Mouse (Mus musculus) forebrain, embryonic 11.5 days (tissue): Measurements from ENCODE around the gene Rin2. TPM values are rescaled to one million over a fixed set of nuclear protein-coding genes. Genes with fewer than 3 reads are reported as not detected.

Experiments used
- ATAC-seq: fragments of 200-750 bp; cut with Nextera tagmentation; replicated peaks from 2 replicates; pipeline ENCODE4 v1.8.0; 2017; ENCODE audit warnings: moderate TSS enrichment; ENCODE audit not compliant: low FRiP score
- DNase-seq: peaks from one replicate; pipeline ENCODE4 v3.0.0-alpha.2; 2017; ENCODE audit warnings: low spot score
- H3K27ac ChIP-seq: fragments of 300-500 bp; sonication (generic); 2 replicates; pipeline ENCODE4 v1.5.1; 2014; ENCODE audit warnings: low read depth, low read length
- H3K27me3 ChIP-seq: fragments of 300-500 bp; sonication (generic); 2 replicates; pipeline ENCODE4 v1.6.1; 2014; ENCODE audit warnings: mild to moderate bottlenecking, low read length, mixed read lengths; ENCODE audit not compliant: control insufficient read depth, insufficient read depth
- H3K36me3 ChIP-seq: fragments of 300-500 bp; sonication (generic); 2 replicates; pipeline ENCODE4 v1.6.1; 2014; ENCODE audit warnings: mild to moderate bottlenecking, low read length, moderate library complexity, mixed read lengths; ENCODE audit not compliant: control insufficient read depth, insufficient read depth
- H3K4me1 ChIP-seq: fragments of 300-500 bp; sonication (generic); replicated peaks from 2 replicates; pipeline ENCODE4 v1.6.1; 2014; ENCODE audit warnings: low read length, mixed read lengths; ENCODE audit not compliant: control insufficient read depth, insufficient read depth
- H3K4me2 ChIP-seq: fragments of 300-500 bp; sonication (generic); 2 replicates; pipeline ENCODE4 v1.6.1; 2014; ENCODE audit warnings: low read depth, mild to moderate bottlenecking, low read length, moderate library complexity, mixed read lengths; ENCODE audit not compliant: severe bottlenecking
- H3K4me3 ChIP-seq: fragments of 300-500 bp; sonication (generic); 2 replicates; pipeline ENCODE4 v1.5.1; 2014; ENCODE audit warnings: low read depth, low read length
- H3K9ac ChIP-seq: fragments of 300-500 bp; sonication (generic); 2 replicates; pipeline ENCODE4 v1.6.1; 2014; ENCODE audit warnings: low read length
- H3K9me3 ChIP-seq: fragments of 300-500 bp; sonication (generic); 2 replicates; pipeline ENCODE4 v1.6.1; 2016; ENCODE audit warnings: low read length, mixed read lengths; ENCODE audit not compliant: control insufficient read depth
- WGBS: fragments of 180-500 bp; shearing (Covaris S2); extraction: QIAGEN DNeasy Blood & Tissue Kit; methylation state at CpG from one replicate; pipeline ENCODE4 v1.1.7; 2014; 5-methylcytosine and 5-hydroxymethylcytosine counted together
- polyA plus RNA-seq: library from polyadenylated mRNA; unstranded; fragments of >200 nt; fragmentation: Nextera tagmentation; extraction: Ambion mirVana; gene quantifications from 2 replicates; pipeline ENCODE4 v1.2.1, GENCODE M21; 2014

Rin2 gene
- polyA plus RNA-seq, 1 experiment from 2014 or later, result 12.4 TPM

DNA sequence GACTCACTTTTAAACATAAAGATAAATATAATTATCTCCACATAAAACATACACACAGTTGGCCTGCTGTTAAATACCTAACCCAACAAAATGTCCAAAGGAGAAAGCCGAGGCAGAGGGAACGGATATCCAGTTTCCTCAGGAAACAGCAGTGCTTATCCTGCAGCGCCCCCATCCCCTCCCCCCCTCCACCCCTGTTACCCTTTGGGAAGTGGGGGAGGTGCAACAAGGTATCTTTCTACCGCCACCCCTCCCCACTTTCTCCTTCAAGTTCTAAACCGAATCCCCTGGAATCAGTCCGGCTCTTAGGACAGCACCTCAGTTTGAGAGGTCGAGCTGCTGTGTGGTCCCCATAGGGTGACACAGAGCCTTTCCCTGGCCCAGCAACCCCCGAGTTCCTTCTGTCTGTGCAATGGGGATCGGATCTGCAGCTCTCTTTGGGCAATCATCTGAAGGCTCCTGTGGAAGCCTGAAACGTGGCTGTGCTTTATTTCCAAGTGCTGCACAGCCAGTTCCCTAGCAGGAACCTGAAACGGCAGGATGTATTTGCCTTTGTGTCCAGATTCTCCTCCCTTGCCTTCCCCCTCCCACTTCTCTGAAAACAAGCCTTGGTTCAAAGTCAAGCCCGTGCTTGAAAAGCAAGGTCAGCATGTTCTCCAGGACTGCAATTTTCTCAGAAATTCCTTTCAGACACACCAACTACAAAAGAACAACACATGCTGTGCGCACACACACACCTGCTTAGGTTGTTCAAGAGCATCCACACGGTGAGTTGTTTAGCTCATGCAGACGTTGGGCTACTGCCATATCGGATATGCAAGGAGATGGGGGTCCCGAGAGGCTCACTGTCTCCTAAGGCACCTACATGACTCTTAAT is 209.3 kb downstream of the Rin2 start:
- H3K9me3 ChIP-seq, result no peaks in the 10 kb centered on the region
- no peaks in the 10 kb centered on the region for H3K4me1 ChIP-seq
- H3K36me3 ChIP-seq, result no peaks in the 10 kb centered on the region; the same call in 1 of the 2 replicates
- 38% methylated on average over 17 of the region's 17 CpGs for WGBS
- H3K4me3 ChIP-seq, result no peak overlapping the region
- no peak overlapping the region; the same call in 1 of the 2 replicates for H3K4me2 ChIP-seq
- ATAC-seq, result no peak
- H3K27ac ChIP-seq, result 0 out of 2 replicates have a peak overlapping the region, but pooled peaks have one; percentile 31
- H3K27me3 ChIP-seq, result no peaks in the 10 kb centered on the region
- no peak overlapping the region for H3K9ac ChIP-seq
- no peak for DNase-seq

- Histone ChIP-seq H3K4me1 (no peaks in the 10 kb centered on the region), H3K27me3 (no peaks in the 10 kb centered on the region), H3K9me3 (no peaks in the 10 kb centered on the region), H3K36me3 (no peaks in the 10 kb centered on the region; the same call in 1 of the 2 replicates), H3K9ac (no peak overlapping the region), H3K4me2 (no peak overlapping the region), H3K4me3 (no peak overlapping the region), H3K27ac (0 out of 2 replicates have a peak overlapping the region, but pooled peaks have one; percentile 31)
- no peak for ATAC-seq
- WGBS, result 79% methylated on average over 14 of the region's 14 CpGs
- no peak for DNase-seq
These were observed 210.1 kb downstream of the Rin2 start for GRCm38 (mm10) chr2:145884913-145885785.

DNA sequence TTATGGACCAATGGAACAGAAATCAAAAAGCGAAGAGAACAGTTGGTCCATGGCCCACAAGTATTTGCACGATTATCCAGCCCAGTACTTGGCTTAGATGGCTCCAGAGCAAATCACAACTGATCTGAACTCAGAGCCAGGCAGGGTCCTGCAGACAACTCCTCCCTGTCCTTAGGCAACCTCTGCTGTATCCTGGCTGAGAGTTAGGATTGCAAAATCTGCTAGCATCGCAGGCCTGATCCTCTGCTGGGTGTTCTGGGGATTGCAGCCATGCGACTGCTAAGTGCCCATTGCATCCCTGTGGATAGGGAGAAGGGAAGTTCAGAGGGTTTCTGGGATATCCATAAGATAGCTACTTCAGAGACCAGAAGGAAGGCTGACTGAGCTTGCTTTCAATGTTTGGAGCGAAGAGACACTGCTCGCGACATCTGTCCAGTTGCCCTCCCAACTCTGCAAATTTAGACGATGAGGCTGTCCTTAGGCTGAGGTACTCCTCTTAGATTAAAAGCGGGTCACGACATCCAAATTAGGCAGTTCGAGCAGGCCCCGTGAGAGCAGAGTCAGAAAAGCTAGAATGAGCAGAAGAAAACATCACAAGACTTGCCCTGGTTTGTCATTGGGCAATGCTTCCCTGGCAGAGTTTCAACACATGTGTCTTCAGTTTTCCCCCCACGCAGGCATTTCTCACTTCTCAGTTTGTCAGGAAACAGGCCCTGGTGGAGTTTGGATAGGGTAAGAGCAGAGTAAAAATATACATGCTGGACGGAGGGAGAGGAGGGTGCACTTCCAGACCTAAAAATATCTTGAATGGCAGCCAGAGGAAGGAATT is 213.1 kb downstream of the Rin2 start:
- DNase-seq (no peak), ATAC-seq (no peak)
- H3K4me1 ChIP-seq, result no peaks in the 10 kb centered on the region
- H3K4me3 ChIP-seq, result no peak overlapping the region
- H3K9ac ChIP-seq, result no peak overlapping the region
- H3K27ac ChIP-seq, result no peak overlapping the region
- H3K9me3 ChIP-seq, result no peaks in the 10 kb centered on the region
- H3K27me3 ChIP-seq, result no peaks in the 10 kb centered on the region
- WGBS, result 72% methylated on average over 14 of the region's 14 CpGs
- no peaks in the 10 kb centered on the region for H3K36me3 ChIP-seq
- no peak overlapping the region for H3K4me2 ChIP-seq

- Histone ChIP-seq H3K36me3 (no peaks in the 10 kb centered on the region), H3K4me3 (no peak overlapping the region), H3K9ac (no peak overlapping the region), H3K27me3 (no peaks in the 10 kb centered on the region), H3K9me3 (no peaks in the 10 kb centered on the region), H3K4me1 (no peaks in the 10 kb centered on the region), H3K27ac (no peak overlapping the region), H3K4me2 (no peak overlapping the region)
- no peak for ATAC-seq
- DNase-seq, result no peak
- 79% methylated on average over 6 of the region's 6 CpGs for WGBS
These were observed 213.9 kb downstream of the Rin2 start for GRCm38 (mm10) chr2:145888766-145889480.

DNA sequence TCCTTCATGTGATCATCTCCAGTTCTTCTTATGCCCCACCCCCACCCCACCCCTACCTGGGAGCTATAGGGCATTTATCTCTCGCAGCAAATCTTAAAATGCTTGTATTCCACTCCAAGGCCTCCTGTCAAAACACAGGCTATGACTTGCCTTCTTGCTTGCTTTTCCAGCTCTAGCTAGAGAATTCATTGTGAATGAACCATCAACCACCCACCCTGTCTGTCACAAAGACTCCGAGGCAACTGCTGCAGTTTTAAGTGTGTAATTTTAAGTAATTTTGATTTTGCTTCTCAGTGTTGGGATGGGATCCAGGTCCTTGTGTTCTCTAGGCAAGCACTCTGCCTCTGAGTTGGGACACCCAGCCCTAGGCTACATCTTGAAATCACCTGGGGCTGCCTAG is 215.6 kb downstream of the Rin2 start:
- Histone ChIP-seq H3K36me3 (no peaks in the 10 kb centered on the region), H3K27ac (no peak overlapping the region), H3K27me3 (no peaks in the 10 kb centered on the region), H3K9me3 (no peaks in the 10 kb centered on the region), H3K9ac (no peak overlapping the region), H3K4me1 (no peaks in the 10 kb centered on the region), H3K4me3 (no peak overlapping the region), H3K4me2 (no peak overlapping the region)
- 85% methylated on average over 2 of the region's 2 CpGs for WGBS
- ATAC-seq (no peak), DNase-seq (no peak)

DNA sequence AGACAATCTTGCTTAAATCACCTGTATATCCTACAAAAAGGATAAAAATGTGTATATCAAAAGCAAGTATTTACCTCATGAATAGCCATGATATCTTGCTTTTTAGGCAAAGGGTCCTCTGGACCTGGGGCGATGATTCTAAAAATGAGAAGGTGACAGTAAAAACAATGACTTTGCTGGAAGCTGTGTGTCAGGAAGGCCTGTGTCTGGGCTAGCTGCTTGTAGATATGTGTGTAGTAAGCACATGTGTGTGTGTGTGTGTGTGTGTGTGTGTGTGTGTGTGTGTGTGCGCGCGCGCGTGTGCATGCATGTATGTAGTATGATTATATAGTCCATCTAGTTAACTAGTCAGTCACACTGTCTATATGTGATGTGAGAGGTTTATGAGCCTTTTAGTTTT is 218.7 kb downstream of the Rin2 start:
- ATAC-seq, result no peak
- Histone ChIP-seq H3K36me3 (no peaks in the 10 kb centered on the region), H3K4me3 (no peak overlapping the region), H3K9ac (no peak overlapping the region), H3K4me1 (no peaks in the 10 kb centered on the region), H3K27me3 (no peaks in the 10 kb centered on the region), H3K27ac (no peak overlapping the region), H3K9me3 (no peaks in the 10 kb centered on the region), H3K4me2 (no peak overlapping the region)
- WGBS, result 98% methylated on average over 6 of the region's 6 CpGs
- no peak for DNase-seq

DNA sequence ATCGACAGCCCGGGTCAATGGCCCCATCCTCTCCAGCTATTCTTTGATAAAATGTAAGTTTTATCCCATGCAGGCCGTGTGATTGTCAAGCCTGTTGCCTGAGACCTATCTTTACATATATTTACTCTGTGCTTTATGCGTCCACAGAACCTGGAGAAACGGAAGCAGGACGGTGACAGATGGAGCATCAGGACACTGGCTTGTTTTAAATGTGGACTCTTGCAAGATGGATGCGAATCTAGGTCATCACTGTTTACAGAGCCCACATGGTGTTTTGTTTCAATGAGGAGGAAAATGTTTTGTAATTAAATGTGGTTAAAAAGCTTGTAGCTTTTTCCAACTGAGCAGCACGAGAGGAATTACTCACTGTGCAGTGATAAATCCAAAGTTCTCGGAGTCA is 223.1 kb downstream of the Rin2 start:
- 88% methylated on average over 9 of the region's 9 CpGs for WGBS

More for the DNA sequence above, 223.1 kb downstream of the Rin2 start:
- Histone ChIP-seq H3K27me3 (no peaks in the 10 kb centered on the region), H3K36me3 (no peaks in the 10 kb centered on the region), H3K4me1 (0 out of 2 replicates have a peak, but pooled peaks cover 2% of the 10 kb centered on the region), H3K27ac (no peak overlapping the region), H3K9me3 (no peaks in the 10 kb centered on the region), H3K4me2 (no peak overlapping the region), H3K9ac (no peak overlapping the region), H3K4me3 (no peak overlapping the region)
- ATAC-seq (no peak), DNase-seq (no peak)
